Mouse (Mus musculus): ENCODE measurements around the gene Efs.
"Not testable (repeated sequence)": the region's sequence is repeated elsewhere in the genome, so short reads cannot be mapped to it uniquely, and the experiment has no call there.

The Efs gene

DNA sequence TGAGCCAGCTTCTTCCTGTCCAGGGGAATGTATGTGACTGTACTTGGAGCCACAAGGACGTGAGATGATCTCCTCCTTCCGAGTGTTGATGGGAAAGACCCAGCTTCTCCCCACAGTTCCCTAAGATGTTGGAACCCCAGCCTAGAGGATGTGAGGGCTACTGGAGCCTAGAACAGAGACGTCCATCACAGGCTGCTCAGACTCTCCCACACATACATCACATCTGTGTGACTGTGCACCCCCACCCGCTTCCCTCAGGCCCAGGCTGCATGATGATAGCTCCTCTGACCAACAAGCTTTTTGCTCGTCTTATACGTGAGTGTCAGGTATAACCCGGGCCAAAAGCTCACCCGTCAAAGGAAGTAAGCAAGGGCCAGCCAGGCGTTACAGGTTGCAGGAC is 22.9 kb upstream of the Efs start:
- no peak for DNase-seq (ENCODE audit: extremely low read depth, low read depth)

DNA sequence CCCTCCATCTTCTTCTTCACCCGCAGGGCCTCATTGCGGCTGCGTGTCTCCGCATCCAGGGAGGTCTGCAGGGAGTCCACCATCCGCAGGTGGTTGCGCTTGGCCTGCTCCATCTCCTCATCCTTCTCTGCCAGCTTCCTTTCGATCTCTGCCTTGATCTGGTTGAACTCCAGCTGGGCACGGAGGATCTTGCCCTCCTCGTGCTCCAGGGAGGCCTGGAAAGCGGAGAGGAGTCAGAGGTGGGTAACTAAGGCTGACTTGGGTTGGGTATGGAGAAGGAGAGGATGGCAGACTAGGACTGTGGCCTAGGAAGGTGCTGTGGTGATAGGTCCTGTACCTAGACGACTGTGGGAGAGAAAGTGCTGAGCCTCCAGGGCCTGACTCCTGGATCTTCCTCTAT is 21.1 kb upstream of the Efs start:
- DNase-seq (ENCODE audit: extremely low read depth, low read depth): not testable (repeated sequence)

DNA sequence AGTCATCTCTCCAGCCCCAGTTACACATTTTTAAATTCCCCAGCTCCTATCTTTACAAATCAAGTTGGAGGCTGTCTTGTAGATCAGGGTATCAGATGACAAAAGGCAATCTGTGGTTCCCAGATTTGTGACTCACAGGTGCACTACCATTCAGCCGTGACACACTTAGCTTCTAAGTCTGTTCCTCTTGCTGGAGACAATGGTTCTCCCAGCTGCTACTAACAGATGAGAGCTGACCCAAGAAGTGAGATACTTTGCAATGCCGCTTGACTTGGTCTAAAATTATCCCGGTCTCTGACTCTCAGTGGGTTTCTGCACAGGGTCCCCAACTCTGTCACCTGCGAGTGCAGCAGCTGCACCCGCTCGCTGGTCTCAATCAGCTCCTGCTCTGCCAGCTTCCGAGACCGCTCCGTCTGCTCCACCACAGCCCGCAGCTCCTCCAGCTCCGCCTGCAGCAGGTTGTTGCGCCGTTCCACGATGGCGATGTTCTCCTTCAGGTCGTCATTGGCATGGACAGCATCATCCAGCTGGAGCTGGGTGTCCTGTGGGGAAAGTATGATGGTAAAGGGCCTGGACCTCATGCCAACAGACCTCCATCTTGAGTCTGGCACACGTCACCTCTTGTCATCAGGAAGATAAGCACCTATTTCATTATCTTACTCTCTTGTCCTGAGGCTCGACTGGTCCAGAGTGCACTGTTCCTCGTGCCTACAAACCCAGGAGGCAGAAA is 20.2 kb upstream of the Efs start:
- no peak for DNase-seq (ENCODE audit: extremely low read depth, low read depth)

DNA sequence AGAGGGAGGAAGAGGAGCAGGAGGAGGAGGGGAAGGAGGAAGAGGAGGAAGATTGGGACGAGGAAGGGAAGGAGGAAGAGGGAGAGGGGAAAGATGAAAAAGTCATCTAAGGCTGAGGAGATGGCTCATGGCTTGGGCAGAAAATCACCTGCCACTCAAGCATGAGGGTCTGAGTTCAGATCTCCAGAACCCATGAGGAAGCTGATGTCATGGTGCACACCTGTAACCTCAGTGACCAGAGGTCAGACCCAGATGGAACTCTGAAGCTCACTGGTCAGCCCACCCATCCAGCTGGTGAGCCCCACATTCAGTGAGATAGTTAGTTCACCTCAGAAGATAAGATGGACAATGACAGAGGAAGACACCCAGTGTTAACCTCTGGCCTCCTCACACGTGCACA is 19.0 kb upstream of the Efs start:
- no peak for DNase-seq (ENCODE audit: extremely low read depth, low read depth)

DNA sequence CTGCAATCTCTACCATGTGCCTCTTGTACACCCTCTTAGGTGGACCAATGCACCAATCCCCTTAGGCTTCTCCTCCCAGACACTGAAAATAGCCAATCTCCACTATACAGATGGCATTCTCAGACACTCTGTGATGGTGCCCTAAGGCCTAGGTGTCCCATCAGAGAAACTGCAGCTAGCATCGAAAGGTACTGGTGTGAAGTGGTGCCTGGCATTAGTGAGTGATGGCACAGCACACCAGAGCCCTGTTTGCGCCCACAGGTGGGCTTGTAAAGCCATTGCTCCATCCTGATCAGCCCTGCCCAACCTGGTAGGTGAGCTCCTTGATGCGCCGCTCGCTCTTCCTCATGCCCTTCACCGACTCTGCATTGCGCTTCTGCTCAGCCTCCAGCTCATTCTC is 18.0 kb upstream of the Efs start:
- DNase-seq (ENCODE audit: extremely low read depth, low read depth): no peak

DNA sequence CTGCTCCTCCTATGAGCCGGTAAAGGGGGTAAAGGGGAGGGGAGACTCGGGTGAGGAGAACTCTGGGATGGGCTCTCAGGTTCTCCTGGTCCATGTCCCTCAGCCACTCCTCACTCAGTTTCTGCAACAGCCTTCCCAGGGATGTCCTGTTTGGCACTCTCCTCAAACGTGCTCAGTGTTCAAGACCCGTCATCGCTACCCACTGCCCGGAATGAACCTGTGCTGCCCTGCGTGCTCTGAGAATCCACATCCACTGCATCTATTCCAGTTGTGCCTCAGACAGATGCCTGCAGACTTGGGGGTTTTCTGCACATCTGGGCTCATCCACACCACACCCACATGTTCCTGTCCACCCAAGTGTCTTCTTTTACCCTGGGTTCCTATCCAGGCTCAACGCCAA is 16.6 kb upstream of the Efs start:
- DNase-seq (ENCODE audit: extremely low read depth, low read depth): no peak

DNA sequence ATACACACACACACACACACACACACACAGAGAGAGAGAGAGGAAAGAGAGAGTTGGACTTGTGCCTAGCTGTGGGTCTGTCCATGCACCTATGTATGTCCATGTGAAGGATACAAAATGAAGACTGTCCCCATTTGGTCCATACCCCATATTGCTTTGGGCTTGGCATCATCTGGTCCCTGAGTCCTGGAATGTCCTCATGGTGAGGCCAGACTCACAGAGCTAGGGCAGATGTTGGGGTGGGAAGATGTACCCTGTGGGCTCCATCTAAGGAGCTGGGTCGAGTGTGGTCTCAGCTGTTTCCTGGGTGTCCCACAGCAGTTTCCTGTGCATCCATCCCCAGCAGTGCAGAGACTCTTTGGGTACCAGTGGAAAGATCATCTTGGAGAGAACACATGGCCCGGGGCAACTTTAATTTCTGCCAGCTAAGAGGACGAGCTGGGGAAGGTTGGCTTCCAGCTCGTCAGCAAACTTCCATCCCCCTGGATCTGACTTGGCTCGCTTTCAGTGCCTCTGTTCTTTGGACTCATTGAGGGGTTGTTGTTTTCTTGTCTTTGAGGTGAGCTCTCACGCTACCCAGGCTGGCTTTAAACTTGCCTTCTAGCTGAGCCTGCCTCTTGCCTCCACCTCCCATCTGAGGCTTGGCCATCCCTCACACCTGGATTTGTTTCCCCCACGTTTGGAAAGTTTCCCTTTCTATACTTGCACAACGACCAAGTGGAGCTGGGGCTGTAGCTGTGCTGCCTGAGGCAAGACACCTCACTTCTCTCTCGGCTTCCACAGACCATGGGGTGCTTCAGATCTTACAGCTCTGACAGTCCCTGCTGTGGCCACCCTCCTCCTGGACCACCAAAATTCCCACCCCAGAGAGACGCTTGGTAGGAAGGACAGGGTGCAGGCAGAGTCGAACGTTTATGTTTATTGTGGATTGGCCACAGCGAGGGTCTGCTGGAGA is 15.4 kb upstream of the Efs start:
- no peak for DNase-seq (ENCODE audit: extremely low read depth, low read depth)

DNA sequence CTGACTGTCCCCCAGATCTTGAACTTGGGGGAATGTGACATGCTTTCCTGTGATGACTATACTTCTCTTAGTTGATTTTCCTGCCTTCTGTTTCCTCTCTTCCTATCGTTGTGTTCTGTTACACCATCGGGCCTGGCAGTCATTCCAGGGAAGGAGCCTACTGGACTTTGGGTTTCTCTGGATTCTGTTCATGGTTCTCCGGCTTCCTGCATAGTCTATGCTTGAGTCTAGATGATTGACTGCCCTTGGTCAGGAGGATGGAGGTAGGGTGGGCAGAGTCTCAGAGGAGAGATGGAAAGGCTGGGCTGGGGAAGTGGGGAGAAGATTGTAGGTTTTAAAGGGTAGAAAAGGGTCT is 14.2 kb upstream of the Efs start:
- DNase-seq (ENCODE audit: extremely low read depth, low read depth): no peak

DNA sequence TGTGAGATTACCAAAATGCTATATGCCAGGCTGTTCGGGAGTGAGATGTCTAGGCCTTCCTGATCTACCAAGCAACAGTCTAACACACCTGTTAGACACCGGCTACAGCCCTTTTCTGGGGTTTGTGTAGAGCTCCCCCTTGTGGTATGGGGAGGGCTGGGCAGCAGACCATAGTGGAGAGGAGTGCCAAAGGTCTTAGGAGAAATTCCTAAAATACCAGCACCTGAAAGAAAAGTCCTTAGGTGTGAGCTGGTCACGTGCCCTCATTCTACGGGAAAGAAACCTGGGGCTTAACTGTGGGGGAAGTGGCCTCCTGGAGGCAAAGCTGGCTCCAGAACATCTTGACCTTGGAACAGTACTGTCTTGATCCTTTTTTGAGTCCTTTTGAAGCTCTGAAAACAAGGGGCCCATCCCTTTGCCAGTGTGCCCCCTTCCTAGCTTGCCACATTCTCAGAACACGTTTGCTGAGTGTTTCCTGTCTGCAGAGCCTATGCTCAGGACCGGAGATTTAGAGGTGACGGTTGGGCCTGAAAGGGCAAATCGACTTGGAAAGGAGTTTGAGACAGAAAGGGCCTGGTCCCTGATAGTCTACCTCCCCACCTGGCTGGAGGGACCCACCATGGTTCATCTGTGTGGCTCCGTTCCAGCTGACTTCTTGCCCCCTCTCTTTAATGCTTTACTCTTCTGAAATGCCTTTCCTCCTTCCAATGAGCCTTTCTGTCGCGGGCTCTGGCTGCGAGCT is 13.7 kb upstream of the Efs start:
- peak; percentile 26 for DNase-seq (ENCODE audit: extremely low read depth, low read depth)

DNA sequence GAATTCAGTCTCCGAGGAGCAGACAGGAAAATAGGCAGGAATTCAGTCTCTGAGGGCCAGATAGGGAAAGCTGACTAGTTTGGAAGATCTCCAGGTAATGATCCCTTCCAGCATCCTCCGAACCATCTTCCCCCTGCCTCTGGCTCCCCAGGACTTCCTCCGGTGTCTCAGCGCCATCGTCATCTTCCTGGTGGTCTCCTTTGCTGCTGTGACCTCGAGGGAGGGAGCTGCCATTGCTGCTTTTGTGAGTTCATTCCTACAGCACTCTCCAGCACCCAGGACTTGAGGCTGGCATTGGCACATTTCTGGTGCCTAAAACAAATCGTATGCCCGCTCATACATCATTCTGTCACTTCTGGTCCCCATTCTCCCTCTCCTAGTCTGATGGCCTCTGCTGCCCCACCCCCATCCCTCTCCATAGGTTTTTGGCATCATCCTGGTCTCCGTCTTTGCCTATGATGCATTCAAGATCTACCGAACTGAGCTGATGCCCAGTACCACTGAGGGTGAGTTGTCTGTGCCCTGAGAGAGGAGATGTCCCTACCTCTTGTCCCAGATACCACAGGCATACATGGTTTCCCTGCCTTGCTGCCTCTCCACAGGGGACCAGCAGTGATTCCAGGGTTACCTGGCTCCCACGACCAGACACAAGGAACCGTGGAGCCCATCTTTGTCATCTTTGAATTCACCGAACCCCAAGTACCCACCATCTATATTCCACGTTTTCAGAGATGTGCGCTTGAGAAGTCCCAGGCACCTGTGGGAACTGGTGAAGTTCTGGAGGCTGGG is 12.7 kb upstream of the Efs start:
- no peak for DNase-seq (ENCODE audit: extremely low read depth, low read depth)

DNA sequence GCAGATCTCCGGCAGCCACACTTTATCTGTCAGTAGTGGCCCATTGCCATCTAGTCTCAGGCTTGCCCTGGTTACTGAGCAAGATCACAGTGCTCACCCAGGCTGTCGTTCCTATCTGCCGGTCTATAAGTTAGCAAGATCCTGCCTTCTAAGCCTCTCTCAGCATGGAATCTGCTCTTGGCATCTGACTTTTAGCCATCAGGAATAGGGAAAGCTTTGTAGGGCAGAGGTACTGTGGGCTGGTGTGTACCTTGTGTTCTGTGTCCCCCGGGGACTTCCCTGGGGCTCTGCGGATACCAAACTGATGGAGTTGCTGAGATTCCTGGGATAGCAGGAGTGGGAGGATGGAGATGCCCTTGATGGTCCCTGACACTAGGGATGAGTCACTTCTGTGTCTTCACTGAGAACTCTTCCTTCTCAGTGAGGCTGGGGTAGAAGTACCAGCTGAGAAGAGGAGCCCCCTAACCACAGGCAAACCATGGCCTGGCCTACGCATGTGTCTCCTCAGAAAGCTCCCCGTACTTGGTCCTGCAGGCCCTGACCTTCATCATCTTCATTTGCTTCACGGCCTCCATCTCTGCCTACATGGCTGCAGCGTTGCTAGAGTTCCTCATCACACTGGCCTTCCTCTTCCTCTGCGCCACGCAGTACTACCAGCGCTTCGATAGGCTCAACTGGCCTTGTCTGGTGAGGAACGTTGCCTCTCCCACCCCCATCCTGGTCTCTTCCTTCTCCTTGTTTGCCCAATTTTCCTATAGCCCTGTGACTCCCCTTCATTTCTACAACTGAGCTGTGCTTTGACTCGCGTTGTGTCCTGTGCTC is 11.6 kb upstream of the Efs start:
- DNase-seq (ENCODE audit: extremely low read depth, low read depth): no peak

DNA sequence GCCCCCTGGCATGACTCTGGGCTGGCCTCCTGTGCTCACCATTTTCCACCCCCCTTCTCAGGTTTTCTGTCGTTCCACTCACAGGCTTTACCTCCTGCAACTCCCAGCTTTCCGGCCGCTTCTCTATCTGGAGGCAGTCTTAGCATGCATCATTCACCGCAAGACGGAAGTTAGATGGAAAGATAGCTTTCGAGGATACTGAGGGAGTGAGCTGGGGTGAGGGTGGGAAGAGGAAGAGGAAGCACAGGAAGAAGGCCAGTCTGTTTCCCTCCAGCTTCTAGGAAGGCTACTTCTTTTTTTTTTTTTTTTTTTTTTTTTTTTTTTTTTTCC is 10.9 kb upstream of the Efs start:
- DNase-seq (ENCODE audit: extremely low read depth, low read depth): peak; percentile 27

DNA sequence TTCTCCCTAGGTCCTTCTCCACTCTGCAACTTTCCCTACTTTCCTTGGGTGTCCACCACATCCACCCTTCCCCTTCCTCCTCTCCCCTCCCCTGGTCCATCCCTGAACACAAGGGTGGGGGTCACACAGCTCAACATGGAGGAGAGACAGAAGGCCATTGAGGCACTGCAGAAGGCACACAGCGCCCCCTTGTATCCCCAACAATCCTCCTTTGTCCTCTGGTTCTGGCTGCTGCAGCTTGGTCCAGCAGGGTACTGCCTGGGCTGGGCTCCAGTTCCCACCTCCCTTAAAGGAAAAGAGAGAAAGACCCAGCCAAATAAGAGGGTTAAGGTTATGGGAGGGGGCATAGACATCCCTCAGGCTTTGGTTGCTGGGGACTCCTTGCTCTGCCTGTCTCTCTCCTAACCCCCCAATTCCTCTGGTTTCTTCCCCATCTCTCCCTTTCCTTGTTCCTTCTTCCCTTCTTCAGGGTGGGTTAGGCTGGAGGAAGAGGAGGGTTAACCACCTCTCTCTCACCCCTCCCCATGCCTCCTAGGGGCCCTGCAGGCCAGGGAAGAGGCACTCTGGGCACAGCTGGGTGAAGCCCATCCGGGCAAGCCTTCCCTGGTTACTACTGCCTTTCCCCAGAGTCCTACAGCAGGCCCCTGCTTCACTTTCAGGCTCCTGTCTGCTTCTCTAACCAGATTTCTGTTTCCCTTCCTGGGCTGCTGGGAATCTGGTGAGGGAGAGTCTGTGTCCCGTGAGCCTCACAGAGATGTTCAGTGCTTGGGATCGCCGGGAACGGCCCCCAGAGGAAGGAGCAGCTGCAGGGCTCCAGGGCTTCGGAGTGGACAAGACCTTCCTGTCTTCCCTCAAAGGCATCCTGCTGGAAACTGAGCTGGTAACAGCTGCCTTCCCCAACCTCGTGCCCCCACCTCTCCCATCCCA is 10.2 kb upstream of the Efs start, which contains the start of gene Cmtm5:
TSS of gene Cmtm5 (plus strand) at position 358 of the 927 bp plus-strand sequence.
- no peak for DNase-seq (ENCODE audit: extremely low read depth, low read depth)

DNA sequence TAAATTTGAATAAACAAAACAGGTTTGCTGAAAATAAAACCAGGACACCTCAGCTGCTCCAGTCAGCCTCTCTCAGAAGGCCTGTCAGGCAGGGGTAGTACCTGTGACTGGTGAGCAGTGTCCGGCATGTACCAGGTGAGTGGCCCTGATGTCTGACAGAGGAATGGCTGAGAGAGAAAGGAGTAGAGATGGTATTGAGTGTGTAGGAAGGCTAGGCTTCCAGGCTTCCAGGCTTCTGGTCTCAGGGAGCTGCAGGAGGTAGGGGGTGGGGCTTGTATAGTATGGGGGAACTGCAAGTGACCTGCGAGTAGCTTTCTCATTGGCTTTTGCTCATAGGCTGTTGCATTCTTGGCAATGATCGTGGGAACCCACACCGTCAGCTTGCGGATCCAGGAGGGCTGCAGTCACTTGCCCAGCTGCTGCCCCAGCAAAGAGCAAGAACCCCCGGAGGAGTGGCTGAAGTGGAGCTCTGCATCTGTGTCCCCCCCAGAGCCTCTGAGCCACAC is 6.8 kb upstream of the Efs start, which contains the start of gene Il25:
TSS of gene Il25 (plus strand) at position 51 of the 506 bp plus-strand sequence.
- DNase-seq (ENCODE audit: extremely low read depth, low read depth): no peak

DNA sequence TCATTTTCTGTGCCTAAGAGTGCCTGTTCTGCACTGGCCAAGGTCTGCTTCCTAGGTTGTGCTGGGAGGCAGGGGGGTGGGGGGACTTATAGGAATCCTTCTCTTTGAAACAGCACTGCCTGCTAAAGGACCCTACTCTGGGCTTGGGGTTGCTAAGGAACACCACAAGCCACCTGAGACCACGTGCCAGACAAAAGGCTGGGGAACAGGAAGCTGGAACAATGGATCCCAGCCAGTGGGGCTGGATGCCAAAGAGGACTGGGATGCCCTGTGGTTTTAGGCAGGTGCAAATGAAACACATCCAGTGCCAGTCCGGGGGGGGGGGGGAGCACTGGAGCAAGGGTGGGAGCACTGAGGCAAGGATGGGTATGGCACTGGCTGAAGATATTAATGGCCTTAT is 4.5 kb upstream of the Efs start:
- DNase-seq (ENCODE audit: extremely low read depth, low read depth): no peak

DNA sequence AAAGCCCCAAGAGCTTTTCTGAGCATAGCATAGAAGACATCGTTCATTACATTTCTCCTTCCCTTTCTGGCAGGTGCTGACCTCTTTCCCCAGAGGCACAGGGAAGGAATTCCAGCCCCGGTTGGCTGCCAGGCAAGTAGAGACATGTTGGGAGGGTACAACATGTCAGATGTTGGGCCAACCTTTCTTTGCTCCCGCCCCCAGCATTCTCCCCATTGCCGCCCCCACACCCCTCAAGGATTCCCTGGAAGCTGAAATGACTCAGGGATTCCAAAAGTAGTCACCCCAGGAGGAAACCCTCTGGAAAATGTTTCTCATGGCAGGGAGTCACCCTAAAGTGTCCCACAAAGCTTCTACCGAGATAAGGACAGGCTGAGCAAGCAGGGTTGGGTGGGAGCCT is 3.9 kb upstream of the Efs start:
- DNase-seq (ENCODE audit: extremely low read depth, low read depth): no peak

DNA sequence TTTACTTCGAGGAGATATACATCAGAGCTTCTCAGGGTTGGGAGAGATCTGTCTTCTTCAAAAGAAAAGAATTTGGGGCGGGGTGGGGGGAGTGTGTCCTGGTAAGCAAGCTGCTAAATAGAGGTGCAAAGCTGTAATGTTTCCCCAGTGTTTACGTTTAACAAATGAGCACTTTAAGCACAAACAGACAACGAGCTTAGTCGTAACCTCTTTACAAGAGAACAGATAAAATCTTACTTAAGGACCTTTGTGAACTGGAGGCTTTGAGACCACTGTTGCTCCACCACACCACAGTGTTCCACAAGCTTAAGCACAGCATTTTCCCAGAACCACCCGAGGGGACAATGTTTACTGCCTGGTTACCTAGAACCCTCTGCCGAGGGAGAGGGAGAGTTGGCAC is 1.4 kb upstream of the Efs start:
- no peak for DNase-seq (ENCODE audit: extremely low read depth, low read depth)

DNA sequence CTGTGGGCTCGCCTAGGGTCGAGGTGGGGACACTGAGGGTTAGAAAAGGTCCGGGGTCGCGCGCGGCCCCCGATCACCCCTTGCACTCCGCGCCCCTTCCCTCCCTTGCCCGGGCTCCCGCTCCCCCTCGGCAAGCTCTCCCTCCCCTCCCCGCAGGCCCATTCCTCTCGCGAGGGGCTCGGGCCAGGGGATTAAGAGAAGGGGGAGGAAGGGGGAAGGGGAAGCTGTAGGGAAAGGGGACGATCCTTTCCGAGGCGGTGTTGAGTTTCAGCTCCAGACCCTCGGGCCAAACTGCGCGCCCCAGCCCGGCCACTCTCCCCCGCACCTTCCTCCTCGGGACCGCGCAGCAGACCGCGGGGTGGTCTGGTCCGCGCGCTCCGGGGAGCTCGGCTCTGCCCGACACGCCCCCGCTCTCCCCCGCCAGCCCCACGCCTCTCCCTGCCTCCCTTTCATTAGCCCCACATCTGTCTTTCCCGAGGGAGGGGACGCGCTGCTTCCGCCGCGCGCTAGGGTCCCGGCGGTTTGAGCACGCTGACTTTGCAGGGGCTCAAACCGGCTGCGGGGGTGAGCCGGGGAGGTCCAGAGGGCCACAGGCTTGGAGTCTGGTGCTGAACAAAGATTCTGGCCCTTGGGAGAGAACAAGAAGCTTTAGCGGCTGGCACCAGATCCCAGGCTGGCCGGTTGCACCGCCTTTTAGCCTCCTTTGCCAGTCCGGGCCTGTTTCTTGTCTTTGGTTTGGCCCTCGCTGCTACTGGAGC is 654 bp upstream of the Efs start:
- no peak for DNase-seq (ENCODE audit: extremely low read depth, low read depth)
